In genomic region chr6:88989617-88990299, GRCm38 (mm10) we compare ENCODE assay signal across 26 mouse cellular contexts.
DNase-seq lines count a peak whose midpoint lies in the region; ATAC-seq and TF ChIP-seq lines count a peak whose summit lies in the region.
"Had no signal": no experiment of that assay in that cellular context is flagged by ENCODE, and none has a peak within 500 bp of the region (broad histone marks: within the 10 kb centered on the region; RNA-seq: fewer than 3 reads in every experiment).

No protein-coding gene starts in this region.

- 0 out of 2 replicates have a peak, but pooled peaks cover 3% of the 10 kb centered on the region for H3K4me1 ChIP-seq in stomach, embryonic 16.5 days (ENCODE audit: control insufficient read depth, insufficient read depth, low read length)
- no peaks in the 10 kb centered on the region for H3K4me1 ChIP-seq in stomach, postnatal 0 days (replicated peaks; ENCODE audit: control insufficient read depth, insufficient read depth)
- H3K4me1 ChIP-seq in liver, embryonic 13.5 days (replicated peaks) = peaks cover 27% of the 10 kb centered on the region
- H3K4me1 ChIP-seq: embryonic facial prominence, embryonic 12.5 days; hindbrain, embryonic 12.5 days; kidney, embryonic 15.5 days; neural tube, embryonic 12.5 days; stomach, embryonic 15.5 days had no signal

- no peaks in the 10 kb centered on the region for H3K36me3 ChIP-seq in stomach, embryonic 16.5 days (ENCODE audit: control insufficient read depth, insufficient read depth, low read length)
- no peaks in the 10 kb centered on the region for H3K36me3 ChIP-seq in stomach, postnatal 0 days (ENCODE audit: control insufficient read depth, insufficient read depth, low read length)
- no peaks in the 10 kb centered on the region for H3K36me3 ChIP-seq in liver, embryonic 13.5 days
- H3K36me3 ChIP-seq: embryonic facial prominence, embryonic 12.5 days; hindbrain, embryonic 12.5 days; kidney, embryonic 15.5 days; lung, embryonic 15.5 days; neural tube, embryonic 12.5 days; stomach, embryonic 15.5 days had no signal

- no peaks in the 10 kb centered on the region for H3K27me3 ChIP-seq in stomach, embryonic 16.5 days (ENCODE audit: control insufficient read depth, insufficient read depth, low read length)
- H3K27me3 ChIP-seq in stomach, postnatal 0 days (ENCODE audit: control insufficient read depth, insufficient read depth, low read length) = no peaks in the 10 kb centered on the region
- H3K27me3 ChIP-seq in liver, embryonic 13.5 days = peaks cover 2% of the 10 kb centered on the region; the same call in 1 of the 2 replicates
- H3K27me3 ChIP-seq: embryonic facial prominence, embryonic 12.5 days; kidney, embryonic 15.5 days; lung, embryonic 15.5 days; stomach, embryonic 15.5 days had no signal

- no peak overlapping the region for H3K4me3 ChIP-seq in stomach, embryonic 16.5 days (replicated peaks; ENCODE audit: low read length)
- H3K4me3 ChIP-seq in stomach, postnatal 0 days (ENCODE audit: low read depth, low read length) = no peak overlapping the region
- H3K4me3 ChIP-seq in liver, embryonic 13.5 days (replicated peaks) = peak overlapping the region; percentile 11; the same call in 1 of the 2 replicates
- H3K4me3 ChIP-seq: embryonic facial prominence, embryonic 12.5 days; hindbrain, embryonic 12.5 days; kidney, embryonic 15.5 days; lung, embryonic 15.5 days; neural tube, embryonic 12.5 days; stomach, embryonic 15.5 days had no signal

- intact Hi-C loops in gastrocnemius, postnatal 14 days (cut with DNase I; ENCODE audit: low total_unique reads) = no loop called here

- H3K4me2 ChIP-seq in stomach, embryonic 16.5 days (ENCODE audit: low read depth, low read length) = no peak overlapping the region
- H3K4me2 ChIP-seq in stomach, postnatal 0 days (replicated peaks; ENCODE audit: low read depth) = no peak overlapping the region
- peak overlapping the region; percentile 51 for H3K4me2 ChIP-seq in liver, embryonic 13.5 days
- H3K4me2 ChIP-seq: embryonic facial prominence, embryonic 12.5 days; heart, embryonic 11.5 days; hindbrain, embryonic 12.5 days; kidney, embryonic 15.5 days; lung, embryonic 15.5 days; neural tube, embryonic 12.5 days; stomach, embryonic 15.5 days had no signal

- DNase-seq in stomach, postnatal 0 days (ENCODE audit: low spot score) = no peak
- peak; percentile 31 for DNase-seq in c-Kit-positive CD71-positive TER-119-positive erythroid progenitor cells, embryonic 14.5 days (ENCODE audit: low spot score)
- peak; percentile 21 for DNase-seq in liver, embryonic 13.5 days
- DNase-seq in frontal cortex, adult 2 months (ENCODE audit: extremely low spot score in 1 of 2, low spot score in 1 of 2) = no peak
- DNase-seq in gastrocnemius, postnatal 14 days = no peak
- DNase-seq in right cerebral cortex, postnatal 14 days = no peak
- DNase-seq: cerebellum, adult 11 months; cerebellum, adult 9-11 months; kidney, adult 11 months; kidney, postnatal 36 days; midbrain, embryonic 14.5 days; retina, postnatal 1 day; thymus, adult 2 months; thymus, postnatal 4 days had no signal

- 0 out of 2 replicates have a peak, but pooled peaks have one; percentile 25 for ATAC-seq in stomach, embryonic 16.5 days (ENCODE audit: insufficient read depth, low FRiP score)
- no peak for ATAC-seq in stomach, postnatal 0 days (ENCODE audit: low FRiP score, low TSS enrichment)
- peak; percentile 91 for ATAC-seq in liver, embryonic 13.5 days (ENCODE audit: low read depth)
- peak; percentile 65 for ATAC-seq in megakaryocyte-erythroid progenitor cell, adult 5-6 weeks (replicated peaks; ENCODE audit: low FRiP score, low TSS enrichment, poor library complexity, severe bottlenecking)
- ATAC-seq: CD4-positive, CD25-positive, alpha-beta regulatory T cell, adult 4 months; forebrain, embryonic 14.5 days had no signal

- TF ChIP-seq EP300 in stomach, postnatal 0 days (optimal IDR thresholded peaks at IDR 0.05) = no peak

- no peak overlapping the region for H3K27ac ChIP-seq in stomach, embryonic 16.5 days (ENCODE audit: low read length)
- no peak overlapping the region for H3K27ac ChIP-seq in stomach, postnatal 0 days (replicated peaks)
- peak overlapping the region; percentile 82 for H3K27ac ChIP-seq in liver, embryonic 13.5 days
- H3K27ac ChIP-seq: embryonic facial prominence, embryonic 12.5 days; hindbrain, embryonic 12.5 days; kidney, embryonic 15.5 days; lung, embryonic 15.5 days; macrophage; neural tube, embryonic 12.5 days; stomach, embryonic 15.5 days had no signal

- no peak for TF ChIP-seq CTCF in stomach, postnatal 0 days (IDR thresholded peaks at IDR 0.05; ENCODE audit: low read depth)

- no peak overlapping the region for H3K9ac ChIP-seq in stomach, embryonic 16.5 days (ENCODE audit: low read length)
- no peak overlapping the region for H3K9ac ChIP-seq in stomach, postnatal 0 days (ENCODE audit: low read length)
- peak overlapping the region; percentile 49 for H3K9ac ChIP-seq in liver, embryonic 13.5 days
- H3K9ac ChIP-seq: embryonic facial prominence, embryonic 12.5 days; hindbrain, embryonic 12.5 days; kidney, embryonic 15.5 days; lung, embryonic 15.5 days; neural tube, embryonic 12.5 days; stomach, embryonic 15.5 days had no signal

- no peaks in the 10 kb centered on the region for H3K9me3 ChIP-seq in stomach, embryonic 16.5 days (replicated peaks; ENCODE audit: control insufficient read depth, low read length)
- H3K9me3 ChIP-seq in stomach, postnatal 0 days (ENCODE audit: control insufficient read depth, low read length) = no peaks in the 10 kb centered on the region
- no peaks in the 10 kb centered on the region for H3K9me3 ChIP-seq in liver, embryonic 13.5 days (replicated peaks)
- H3K9me3 ChIP-seq: embryonic facial prominence, embryonic 12.5 days; hindbrain, embryonic 12.5 days; kidney, embryonic 15.5 days; lung, embryonic 15.5 days; neural tube, embryonic 12.5 days; stomach, embryonic 15.5 days had no signal

- 55% methylated on average over 6 of the region's 6 CpGs for WGBS in stomach, embryonic 16.5 days
- 54% methylated on average over 6 of the region's 6 CpGs for WGBS in stomach, postnatal 0 days
- WGBS in liver, embryonic 13.5 days (ENCODE audit: insufficient replicate concordance) = 25% methylated on average over 6 of the region's 6 CpGs

Comparison
In these comparisons a context has a peak if more than half of its experiments do, and no peak if none do; other contexts are left out.
1. DNase-seq: peak in c-Kit-positive CD71-positive TER-119-positive erythroid progenitor cells, embryonic 14.5 days (single experiment) and liver, embryonic 13.5 days (single experiment); none in stomach, postnatal 0 days (single experiment), frontal cortex, adult 2 months (0 of 2), gastrocnemius, postnatal 14 days (single experiment) and right cerebral cortex, postnatal 14 days (single experiment).